Mouse (Mus musculus): ENCODE data around the gene Hook2.

DNA sequence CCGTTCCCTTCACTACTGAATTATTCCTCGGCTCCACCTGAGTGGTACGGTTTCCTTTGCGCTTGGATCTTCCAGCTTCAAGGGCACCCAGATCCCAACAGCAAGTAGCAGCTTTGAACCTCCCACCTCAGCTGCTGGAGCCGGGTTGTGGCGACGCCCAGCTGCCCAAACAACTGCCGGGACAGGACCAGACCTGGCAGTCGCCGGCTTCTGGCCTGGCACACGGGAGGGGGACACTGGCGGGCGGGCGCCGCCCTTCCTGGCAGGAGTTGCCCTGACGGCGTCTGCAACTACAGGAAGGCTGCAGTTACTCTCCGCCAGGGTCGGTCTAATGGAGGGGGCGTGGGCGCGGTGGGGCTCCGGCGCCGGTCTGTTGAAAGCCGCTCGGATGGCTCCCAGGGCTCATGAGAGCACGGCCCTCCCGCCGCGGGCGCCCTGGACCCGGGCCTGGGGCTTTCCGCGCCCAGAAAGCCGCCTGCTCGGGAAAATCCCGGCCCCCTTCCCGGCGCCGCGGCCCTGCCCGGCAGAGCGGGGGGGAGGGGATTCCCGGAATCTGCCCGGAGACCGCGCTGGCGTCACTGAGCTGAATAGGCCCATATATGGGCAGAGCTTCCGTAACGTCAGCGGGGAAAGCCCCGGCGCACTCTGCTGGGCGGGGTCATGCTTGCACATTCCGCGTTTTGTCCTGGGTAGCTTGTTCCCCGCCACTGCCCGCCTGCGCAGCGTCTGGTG lies 14.2 kb upstream of the Hook2 start:
- TF ChIP-seq CTCF (IDR thresholded peaks at IDR 0.05; ENCODE audit: low read depth), result peak; percentile 29
- TF ChIP-seq EP300 (IDR thresholded peaks at IDR 0.05; ENCODE audit: low read depth), result no peak

All from liver, postnatal 0 days (tissue).